Mouse (Mus musculus) heart, adult 2 months (tissue): Measurements from ENCODE around the gene Swt1. TPM values are rescaled to one million over a fixed set of nuclear protein-coding genes. Genes with fewer than 3 reads are reported as not detected.
A peak's percentile ranks its signal among the peaks of the same experiment; 100 is the strongest.
"Not testable (repeated sequence)": the region's sequence is repeated elsewhere in the genome, so short reads cannot be mapped to it uniquely, and the experiment has no call there.

Experiments used
- DNase-seq, 2 experiments: peaks; one replicate each; pipeline ENCODE4 v3.0.0; 2021
- H3K27ac ChIP-seq: fragments of 200-600 bp; 2 replicates; pipeline ENCODE4 v1.8.1; 2022
- H3K27me3 ChIP-seq: fragments of 200-500 bp; 2 replicates; pipeline ENCODE4 v1.6.1; 2012; ENCODE audit warnings: mild to moderate bottlenecking, low read length, inconsistent platforms, mixed read lengths; ENCODE audit not compliant: control insufficient read depth, insufficient read depth
- H3K36me3 ChIP-seq: fragments of 200-500 bp; 2 replicates; pipeline ENCODE4 v1.6.1; 2012; ENCODE audit warnings: low read length, inconsistent platforms; ENCODE audit not compliant: control insufficient read depth, insufficient read depth
- H3K4me1 ChIP-seq: fragments of 200-500 bp; 2 replicates; pipeline ENCODE4 v1.6.1; 2011; ENCODE audit warnings: low read length; ENCODE audit not compliant: control insufficient read depth, insufficient read depth
- H3K4me3 ChIP-seq: fragments of 200-600 bp; 2 replicates; pipeline ENCODE4 v1.8.1; 2022
- H3K79me2 ChIP-seq: fragments of 200-500 bp; replicated peaks from 2 replicates; pipeline ENCODE4 v1.6.1; 2012; ENCODE audit warnings: mild to moderate bottlenecking, inconsistent platforms, low read length, moderate library complexity, mixed read lengths; ENCODE audit not compliant: control insufficient read depth, insufficient read depth
- H3K9ac ChIP-seq: fragments of 200-500 bp; 2 replicates; pipeline ENCODE4 v1.6.1; 2012; ENCODE audit warnings: low read depth, mild to moderate bottlenecking, control low read depth, inconsistent platforms, low read length, mixed read lengths
- CTCF ChIP-seq: fragments of 200-600 bp; IDR thresholded peaks from 2 replicates; pipeline ENCODE4 v1.8.1; 2022; ENCODE audit warnings: antibody characterized with exemption, mild to moderate bottlenecking, moderate library complexity
- EP300 ChIP-seq: fragments of 200-500 bp; IDR thresholded peaks from 2 replicates; pipeline ENCODE4 v1.6.1; 2011; ENCODE audit warnings: low read depth, low read length, control low read depth; ENCODE audit not compliant: insufficient read depth
- POLR2A ChIP-seq: fragments of 200-500 bp; IDR thresholded peaks from 2 replicates; pipeline ENCODE4 v1.6.1; 2011; ENCODE audit warnings: mild to moderate bottlenecking, low read depth, low read length, control low read depth; ENCODE audit not compliant: insufficient read depth
- WGBS: fragments of 180-500 bp; shearing (Covaris S2); methylation state at CpG from one replicate; pipeline ENCODE4 v1.1.7; 2018; 5-methylcytosine and 5-hydroxymethylcytosine counted together
- intact Hi-C: fragments of 180-260 bp; cut with DNase I; formaldehyde crosslinking; loops from one replicate; pipeline ENCODE4 v1.15.1; 2025
- long read RNA-seq: library from polyadenylated mRNA; stranded (forward); transcript quantifications from one replicate; pipeline ENCODE4 v2.0.0, GENCODE M21; 2021
- polyA plus RNA-seq: library from polyadenylated mRNA; depleted of rRNA; stranded (reverse); fragments of >200 nt; gene quantifications from 2 replicates; pipeline ENCODE4 v1.2.3, GENCODE M21; 2012; rRNA removed
- total RNA-seq, 2 experiments: library from RNA; stranded (reverse); gene quantifications; 2 replicates each; pipeline ENCODE4 v1.2.3; 2021

The Swt1 gene
- total RNA-seq (10 to 100 TPM in 1 of 2 experiments, 1 to 10 TPM in 1; 9.0 to 10.5 TPM), polyA plus RNA-seq (4.5 and 7.3 TPM in 2 replicates)
- long read RNA-seq, partial matches to known transcripts = 3 of 7 reads
- long read RNA-seq, other reads (novel, unspliced or antisense) = 1 of 7 reads

DNA sequence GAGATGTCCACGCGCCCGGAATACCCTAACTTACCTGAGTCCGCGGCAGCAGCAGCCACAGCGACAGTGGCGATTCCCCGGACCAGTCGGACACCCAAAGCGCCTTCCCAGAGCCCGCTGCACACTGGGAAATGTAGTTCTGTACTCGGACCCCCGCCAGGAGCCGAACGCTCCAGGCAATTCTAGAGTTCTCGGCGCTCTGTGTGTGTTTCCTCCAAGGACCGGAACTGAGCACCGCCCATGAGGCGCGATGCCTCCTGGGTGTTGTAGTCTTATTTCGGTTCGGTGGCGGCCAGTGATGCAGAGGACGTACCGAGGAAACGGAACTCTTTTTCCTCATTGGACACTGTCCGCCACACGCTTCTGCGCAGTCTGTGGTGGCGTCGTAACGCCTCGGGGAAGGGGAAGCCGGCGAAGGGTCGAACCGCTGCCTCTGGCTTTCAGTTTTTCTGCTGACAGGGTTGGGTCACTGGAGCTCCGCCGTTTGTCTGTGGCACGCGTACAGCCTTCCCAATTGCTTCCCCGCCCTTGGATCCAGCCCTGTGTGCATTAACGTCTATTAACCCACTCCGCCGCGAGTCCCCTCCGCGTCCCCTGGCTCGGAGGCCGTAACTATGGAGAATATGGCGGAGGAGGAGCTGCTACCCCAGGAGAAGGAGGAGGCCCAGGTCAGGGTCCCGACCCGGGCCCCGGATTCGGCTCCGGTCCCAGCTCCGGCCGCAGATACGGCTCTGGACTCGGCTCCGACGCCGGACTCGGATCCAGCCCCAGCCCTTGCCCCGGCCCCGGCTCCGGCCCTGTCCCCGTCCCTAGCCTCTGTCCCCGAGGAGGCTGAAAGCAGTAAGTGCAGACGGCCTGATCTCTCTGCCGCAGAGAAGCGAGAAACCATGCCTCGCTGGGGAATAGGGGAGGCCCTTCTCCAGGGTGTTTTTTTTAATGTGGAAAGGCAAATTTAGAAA lies at the start of gene Swt1, which contains the start of gene Trmt1l:
Swt1 (minus strand) TSS at position 193 of the 959 bp plus-strand sequence.
Trmt1l (plus strand) TSS at position 280 of the 959 bp plus-strand sequence.
- Histone ChIP-seq H3K79me2 (no peaks in the 10 kb centered on the region), H3K36me3 (peaks cover 13% of the 10 kb centered on the region), H3K27me3 (no peaks in the 10 kb centered on the region), H3K4me3 (peak within 1 kb of the TSS; percentile 65), H3K9ac (peak within 1 kb of the TSS; percentile 93), H3K27ac (peak within 1 kb of the TSS; percentile 95), H3K4me1 (peaks cover 1% of the 10 kb centered on the region)
- WGBS = under 1% methylated on average over 74 of the region's 74 CpGs
- intact Hi-C loops = loop anchor here (1.0 to 5.0 kb wide), 2 partner anchors 72 to 1036 kb away; partner anchors contain the start of genes Odr4, Rnf2 and Tpr
- peak; percentile 97 to 99 for DNase-seq
- TF ChIP-seq CTCF (no peak), POLR2A (peak; percentile 98), EP300 (peak; percentile 95)

DNA sequence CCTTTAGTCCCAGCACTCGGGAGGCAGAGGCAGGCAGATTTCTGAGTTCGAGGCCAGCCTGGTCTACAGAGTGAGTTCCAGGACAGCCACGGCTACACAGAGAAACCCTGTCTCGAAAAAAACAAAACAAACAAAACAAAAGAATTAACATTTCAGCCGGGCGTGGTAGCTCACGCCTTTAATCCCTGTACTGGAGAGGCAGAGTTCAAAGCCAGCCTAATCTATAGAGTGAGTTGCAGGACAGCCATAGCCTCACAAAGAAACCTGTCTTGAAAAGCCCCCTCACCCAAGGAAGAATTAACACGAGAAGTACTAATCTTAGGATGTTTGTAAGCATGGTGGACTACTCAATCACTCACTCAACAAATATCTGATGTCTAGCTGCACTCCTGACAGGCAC lies 44.1 kb upstream of the Swt1 start:
- H3K9ac ChIP-seq, H3K27ac ChIP-seq, H3K27me3 ChIP-seq, DNase-seq, intact Hi-C loops, H3K79me2 ChIP-seq, H3K36me3 ChIP-seq, H3K4me1 ChIP-seq, H3K4me3 ChIP-seq: not testable (repeated sequence)
- 92% methylated on average over 8 of the region's 8 CpGs for WGBS

DNA sequence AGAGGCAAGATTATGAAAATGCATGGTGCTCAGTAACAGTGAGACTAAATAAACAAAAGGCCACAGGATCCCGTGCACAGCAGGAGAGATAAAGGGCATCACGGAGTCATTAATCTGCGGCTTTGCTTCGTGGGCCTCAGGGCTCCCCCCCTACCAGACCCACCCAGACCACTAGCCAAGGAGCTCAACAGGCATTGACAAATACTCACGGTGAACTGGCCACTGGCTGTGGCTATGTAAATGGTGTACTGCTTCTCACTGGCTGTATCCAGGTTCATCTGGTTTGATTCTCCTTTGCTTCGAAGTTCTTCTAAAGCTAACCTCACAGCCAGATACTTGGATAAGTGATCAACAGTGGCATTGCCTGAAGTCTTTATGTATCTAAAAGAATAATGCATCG lies 43.2 kb upstream of the Swt1 start:
- WGBS = 70% methylated on average over 7 of the region's 7 CpGs
- no peak overlapping the region for H3K27ac ChIP-seq
- H3K9ac ChIP-seq = no peak overlapping the region
- TF ChIP-seq POLR2A (no peak), CTCF (no peak), EP300 (no peak)
- intact Hi-C loops = no loop called here
- no peaks in the 10 kb centered on the region for H3K27me3 ChIP-seq
- H3K79me2 ChIP-seq = no peaks in the 10 kb centered on the region; the same call in 1 of the 2 replicates
- no peaks in the 10 kb centered on the region for H3K4me1 ChIP-seq
- DNase-seq = no peak
- H3K4me3 ChIP-seq = no peak overlapping the region
- H3K36me3 ChIP-seq = no peaks in the 10 kb centered on the region; the same call in none of the 2 replicates

DNA sequence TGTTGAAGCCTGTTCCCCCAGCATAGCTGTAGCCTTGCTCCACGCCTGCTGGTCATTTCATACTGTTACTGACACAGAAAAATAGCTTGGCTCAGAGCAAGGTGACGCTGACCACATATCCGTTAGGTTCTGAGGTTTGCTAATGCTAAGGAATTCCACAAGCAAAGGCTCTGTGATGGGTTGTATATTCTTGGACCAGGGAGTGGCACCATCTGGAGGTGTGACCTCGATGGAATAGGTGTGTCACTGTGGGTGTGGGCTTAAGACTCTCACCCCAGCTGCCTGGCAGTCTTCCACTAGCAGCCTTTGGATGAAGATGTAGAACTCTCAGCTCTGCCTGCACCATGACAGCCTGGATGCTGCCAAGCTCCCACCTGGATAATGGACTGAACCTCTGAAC lies 38.3 kb upstream of the Swt1 start:
- intact Hi-C loops = no loop called here
- Histone ChIP-seq H3K79me2 (no peaks in the 10 kb centered on the region), H3K4me3 (no peak overlapping the region), H3K4me1 (no peaks in the 10 kb centered on the region), H3K27ac (no peak overlapping the region), H3K36me3 (no peaks in the 10 kb centered on the region; the same call in none of the 2 replicates), H3K9ac (no peak overlapping the region), H3K27me3 (no peaks in the 10 kb centered on the region)
- WGBS = 88% methylated on average over 4 of the region's 4 CpGs
- DNase-seq = no peak
- TF ChIP-seq EP300 (no peak), CTCF (no peak), POLR2A (no peak)

DNA sequence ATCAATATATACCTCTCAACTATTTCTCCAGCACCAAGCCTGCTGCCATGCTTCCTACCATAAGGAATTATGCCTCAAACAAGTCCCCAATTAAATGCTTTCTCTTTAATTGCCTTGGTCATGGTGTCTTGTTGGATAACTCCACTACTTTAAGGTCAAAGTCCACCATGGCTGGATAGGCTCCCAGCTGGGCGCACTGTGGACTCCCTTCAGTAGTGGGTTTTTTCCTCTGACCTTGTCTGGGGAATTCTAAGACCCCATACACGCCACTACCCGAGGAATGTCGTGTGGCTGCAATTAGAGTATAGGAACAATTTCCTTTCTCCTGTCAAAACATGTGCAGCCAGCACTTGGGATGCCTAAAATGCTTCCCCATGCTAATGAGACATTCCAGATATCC lies 36.7 kb upstream of the Swt1 start:
- Histone ChIP-seq H3K27ac (no peak overlapping the region), H3K36me3 (no peaks in the 10 kb centered on the region; the same call in none of the 2 replicates), H3K79me2 (no peaks in the 10 kb centered on the region), H3K4me1 (no peaks in the 10 kb centered on the region), H3K4me3 (no peak overlapping the region), H3K27me3 (no peaks in the 10 kb centered on the region), H3K9ac (no peak overlapping the region)
- DNase-seq = no peak
- 32% methylated on average over 4 of the region's 4 CpGs for WGBS
- intact Hi-C loops = no loop called here
- TF ChIP-seq CTCF (no peak), EP300 (no peak), POLR2A (no peak)

DNA sequence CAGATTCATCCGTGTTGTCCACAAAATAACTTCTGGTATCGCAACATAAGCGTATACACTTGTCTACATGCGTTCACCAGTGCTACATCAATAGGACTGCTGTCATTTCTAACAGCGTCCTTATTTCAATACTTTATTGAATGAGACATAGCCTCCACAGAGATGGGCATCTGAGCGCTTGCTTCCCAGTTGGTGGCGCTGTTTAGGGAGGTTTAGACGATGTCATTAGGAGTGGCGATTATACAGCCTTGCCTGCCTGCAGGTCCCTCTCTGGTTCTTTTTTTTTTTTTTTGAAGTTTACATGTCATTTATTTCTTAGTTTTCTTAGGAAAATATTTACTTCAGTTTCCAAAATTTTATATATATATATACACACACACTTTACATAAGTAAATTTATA lies 33.0 kb upstream of the Swt1 start:
- no peak for DNase-seq
- TF ChIP-seq CTCF (peak; percentile 34), EP300 (no peak), POLR2A (no peak)
- Histone ChIP-seq H3K4me3 (no peak overlapping the region), H3K27ac (no peak overlapping the region), H3K36me3 (peaks cover 3% of the 10 kb centered on the region; the same call in 1 of the 2 replicates), H3K4me1 (no peaks in the 10 kb centered on the region), H3K9ac (no peak overlapping the region), H3K27me3 (no peaks in the 10 kb centered on the region), H3K79me2 (no peaks in the 10 kb centered on the region)
- intact Hi-C loops = no loop called here
- 88% methylated on average over 9 of the region's 9 CpGs for WGBS
